Mouse (Mus musculus): ENCODE measurements at regions not wholly inside any gene's neighbourhood (a gene's known extent, or its start where the extent isn't known, plus 50 kb on each side); places are given as distances from the start of the nearest gene placed in this dataset.

DNA sequence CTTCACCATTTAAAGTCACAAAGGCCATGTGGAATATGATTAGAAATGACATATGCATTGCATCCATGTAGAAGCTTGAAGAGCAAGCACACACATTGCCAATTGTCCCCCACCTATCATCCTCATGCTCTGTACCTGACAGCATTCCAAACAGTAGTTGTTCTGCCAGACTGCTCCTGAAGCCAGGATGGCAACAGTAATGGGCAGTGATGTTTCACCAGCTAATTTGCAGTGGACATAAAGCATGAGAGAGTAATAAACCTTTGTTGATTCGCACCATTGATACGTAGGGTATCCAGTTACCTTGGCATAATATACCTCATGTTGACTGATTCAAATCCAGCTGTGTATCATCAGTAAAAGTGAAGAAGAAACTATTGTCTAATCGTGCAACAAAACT is 606.5 kb upstream of the Celf2 start:
- ATAC-seq (ENCODE audit: low TSS enrichment) = no peak

DNA sequence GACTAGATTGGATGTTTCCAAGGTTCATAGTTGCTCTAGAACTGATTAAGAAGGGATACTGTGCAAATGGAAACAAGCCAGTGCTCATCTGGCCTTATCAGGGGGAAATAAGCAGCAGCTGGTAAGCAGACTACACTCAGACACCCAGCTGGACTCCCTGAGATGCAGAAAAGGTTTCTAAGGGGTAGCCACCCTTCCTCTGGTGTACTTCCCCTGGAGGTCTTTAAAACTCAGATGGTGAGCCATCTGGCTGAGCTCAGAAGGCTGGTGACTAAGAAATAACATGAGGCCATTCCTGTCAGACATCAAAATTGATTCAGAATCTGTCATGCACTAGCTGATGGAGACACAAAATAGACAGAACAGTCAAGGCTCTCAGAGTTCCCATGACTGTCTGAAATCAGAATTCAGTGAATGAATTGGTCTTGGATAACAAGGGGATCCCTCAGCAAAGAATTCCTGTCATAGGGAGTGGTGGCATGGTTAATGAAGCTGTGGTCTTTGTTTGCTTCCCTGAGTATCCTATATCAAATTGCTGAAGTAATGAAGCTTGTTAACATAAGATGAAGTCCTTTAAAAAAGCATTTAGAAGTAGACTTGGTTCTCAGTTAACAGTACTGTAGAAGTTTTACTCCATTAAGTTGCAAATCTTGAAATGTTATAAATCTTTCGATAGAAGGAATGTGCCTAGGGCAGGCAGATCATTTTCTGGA is 603.2 kb upstream of the Celf2 start:
- ATAC-seq (ENCODE audit: low TSS enrichment) = no peak

DNA sequence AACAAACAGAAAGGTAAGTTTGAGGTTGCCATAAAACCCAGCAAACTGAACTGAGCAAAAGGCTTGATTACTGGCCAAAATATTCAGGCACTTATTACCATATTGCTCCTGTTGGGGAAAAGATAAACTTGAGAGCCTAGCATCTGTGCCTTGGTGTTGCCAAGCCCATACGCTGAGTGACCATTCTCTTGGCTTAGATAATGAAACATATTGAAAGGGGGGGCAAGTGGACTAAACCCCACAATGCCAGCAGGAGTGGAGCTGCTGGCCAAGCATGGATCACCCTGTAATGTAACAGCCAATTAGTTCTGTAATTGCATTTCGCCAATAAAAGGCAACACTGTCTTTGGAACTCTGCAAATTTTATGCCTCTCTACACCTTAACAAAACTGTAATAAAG is 584.8 kb upstream of the Celf2 start:
- no peak for ATAC-seq (ENCODE audit: low TSS enrichment)

DNA sequence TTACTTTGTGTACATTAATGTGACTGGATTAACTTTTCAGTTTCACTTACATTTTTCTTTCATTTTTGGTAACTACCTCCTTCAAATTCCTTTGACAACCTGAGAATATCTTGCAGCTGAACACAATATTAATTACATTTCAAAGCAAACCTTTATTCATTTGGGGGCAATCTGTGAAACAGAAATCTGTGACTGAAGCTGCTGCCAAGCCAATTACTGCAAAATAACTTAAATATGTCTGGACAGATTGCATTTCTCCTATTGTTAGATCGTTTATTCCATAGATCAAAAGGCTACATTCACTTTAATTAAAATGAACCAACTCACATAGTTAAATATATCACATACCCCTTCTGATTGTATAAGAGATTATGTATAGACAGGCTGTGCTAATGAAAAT is 558.5 kb upstream of the Celf2 start:
- ATAC-seq (ENCODE audit: low TSS enrichment) = no peak

DNA sequence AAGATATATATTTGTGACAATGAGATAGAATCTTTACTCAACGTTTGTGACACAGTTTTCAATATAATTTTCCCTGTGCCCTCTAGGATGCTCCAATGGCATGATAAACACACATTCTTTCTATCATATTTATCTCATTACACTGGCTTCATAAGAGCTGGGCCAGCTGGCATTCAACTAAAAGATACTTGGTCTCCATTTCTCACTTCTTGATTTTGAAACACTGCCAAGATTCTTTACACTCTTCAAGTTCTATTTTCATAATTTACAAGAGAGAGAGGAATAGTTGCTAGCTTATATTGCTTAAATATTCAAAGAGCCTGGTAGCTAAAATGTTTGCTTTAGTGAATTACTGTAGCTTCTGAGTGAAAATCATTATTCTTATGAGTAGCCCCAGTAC is 552.3 kb upstream of the Celf2 start:
- ATAC-seq (ENCODE audit: low TSS enrichment) = peak; percentile 52

DNA sequence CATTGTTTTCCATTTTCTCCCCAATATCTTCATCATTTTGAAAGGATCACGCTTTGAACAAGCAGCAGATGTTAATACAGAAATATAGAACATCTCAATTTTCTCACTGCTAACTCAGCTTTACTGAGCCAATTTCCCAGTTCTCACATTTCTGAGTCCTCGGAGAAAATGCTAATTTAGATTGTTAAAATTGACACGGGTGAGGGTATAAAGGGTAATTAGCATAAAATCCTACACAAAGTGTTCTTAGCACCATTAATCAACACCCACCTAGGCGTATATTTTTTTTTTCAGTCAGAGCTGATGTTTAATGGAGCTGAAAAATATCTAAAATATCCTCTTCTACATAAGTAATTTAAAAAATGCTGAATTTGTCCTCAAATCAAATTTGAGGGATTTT is 519.8 kb upstream of the Celf2 start:
- ATAC-seq (ENCODE audit: low TSS enrichment) = peak; percentile 73

DNA sequence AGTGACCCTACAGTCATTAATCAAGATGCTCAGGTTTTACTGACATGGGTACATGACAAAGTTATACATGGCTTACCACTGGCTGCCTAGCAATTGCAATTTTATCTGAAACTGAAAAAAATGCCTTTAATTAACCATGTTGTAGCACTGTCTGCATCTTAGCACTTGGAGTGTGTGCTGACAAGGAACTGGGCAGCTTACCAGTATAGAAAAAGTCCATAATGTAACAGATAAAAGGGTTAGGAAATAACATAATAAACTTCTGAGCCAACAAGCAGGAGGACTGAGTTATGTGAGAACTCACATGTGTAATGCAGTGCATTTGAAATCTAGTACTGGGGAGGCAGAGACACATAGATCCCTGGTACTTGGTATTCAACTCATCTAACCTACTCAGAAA is 518.2 kb upstream of the Celf2 start:
- ATAC-seq (ENCODE audit: low TSS enrichment) = 0 out of 2 replicates have a peak, but pooled peaks have one; percentile 25

DNA sequence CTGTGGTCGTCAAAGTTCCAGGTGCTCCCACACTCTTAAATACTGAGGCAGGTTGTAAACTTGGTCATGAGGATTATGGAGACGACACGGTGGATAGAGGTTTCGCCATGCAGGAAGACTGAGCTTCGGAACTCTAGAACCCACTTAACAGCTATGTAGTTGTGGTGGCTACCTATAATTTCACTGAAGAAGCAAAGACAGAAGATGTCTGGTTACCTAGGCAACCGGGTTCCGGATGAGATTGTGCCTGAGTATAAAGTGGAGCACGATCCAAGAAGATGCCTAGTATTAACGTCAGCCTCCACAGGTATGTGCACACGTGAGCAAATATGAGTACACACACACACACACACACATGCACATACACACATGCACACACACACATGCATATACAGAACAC is 517.3 kb upstream of the Celf2 start:
- ATAC-seq (ENCODE audit: low TSS enrichment) = 0 out of 2 replicates have a peak, but pooled peaks have one; percentile 40

DNA sequence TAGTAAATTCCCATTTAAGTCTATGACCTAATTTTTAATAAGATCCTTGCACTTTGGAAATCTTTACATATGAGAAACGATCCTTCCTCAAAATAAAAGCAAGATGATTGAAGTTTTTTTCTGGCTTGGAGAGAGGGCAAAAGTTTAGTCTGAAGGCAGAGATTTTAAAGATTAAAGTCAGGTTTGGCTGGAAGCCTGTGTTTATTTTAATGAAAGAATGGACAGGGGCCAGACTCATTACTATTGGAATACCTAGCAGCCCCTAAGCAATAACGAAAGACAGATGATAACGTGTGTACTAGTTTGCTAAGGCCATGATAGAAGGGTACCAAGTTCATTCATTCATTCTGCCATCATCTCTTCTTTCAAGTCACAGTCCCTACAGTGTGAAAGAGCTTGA is 513.3 kb upstream of the Celf2 start:
- no peak for ATAC-seq (ENCODE audit: low TSS enrichment)

DNA sequence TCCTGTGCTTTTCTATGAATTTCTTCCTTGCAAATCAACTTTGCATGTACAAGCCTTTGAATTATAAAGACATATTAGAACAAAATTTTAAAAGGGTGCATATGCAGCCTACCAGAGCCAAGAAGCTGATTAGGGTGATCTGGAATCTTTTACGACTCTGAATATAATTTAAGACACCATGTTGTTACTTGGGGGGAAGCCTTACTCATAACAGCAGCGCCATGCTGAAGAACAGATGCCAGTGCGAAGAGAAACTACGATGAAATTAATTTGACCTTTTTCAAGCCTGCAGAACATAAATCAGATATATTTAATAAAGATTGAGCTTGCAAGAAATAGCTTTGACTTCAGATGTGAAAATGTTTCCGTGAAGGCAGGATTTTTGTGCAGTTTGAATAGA is 512.7 kb upstream of the Celf2 start:
- no peak for ATAC-seq (ENCODE audit: low TSS enrichment)

DNA sequence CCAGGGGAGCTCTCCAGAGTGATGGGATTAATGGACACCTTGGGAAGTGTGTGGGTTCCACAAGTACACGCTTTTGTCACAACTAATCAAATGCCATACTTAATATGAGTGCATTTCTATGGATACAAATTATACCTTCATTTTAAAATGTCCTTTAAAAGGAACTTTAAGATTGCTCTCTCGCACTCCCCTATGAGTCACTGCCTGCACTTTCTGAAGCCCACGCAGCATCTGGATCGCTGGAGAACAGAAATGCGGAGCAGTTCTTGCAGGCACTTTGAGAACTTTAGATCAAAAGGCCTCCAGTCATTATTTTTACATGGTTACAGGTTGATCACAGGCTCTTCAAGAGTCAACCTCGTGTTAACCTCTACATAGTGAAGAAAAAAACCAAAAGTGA is 503.5 kb upstream of the Celf2 start:
- peak; percentile 84 for ATAC-seq (ENCODE audit: low TSS enrichment)

DNA sequence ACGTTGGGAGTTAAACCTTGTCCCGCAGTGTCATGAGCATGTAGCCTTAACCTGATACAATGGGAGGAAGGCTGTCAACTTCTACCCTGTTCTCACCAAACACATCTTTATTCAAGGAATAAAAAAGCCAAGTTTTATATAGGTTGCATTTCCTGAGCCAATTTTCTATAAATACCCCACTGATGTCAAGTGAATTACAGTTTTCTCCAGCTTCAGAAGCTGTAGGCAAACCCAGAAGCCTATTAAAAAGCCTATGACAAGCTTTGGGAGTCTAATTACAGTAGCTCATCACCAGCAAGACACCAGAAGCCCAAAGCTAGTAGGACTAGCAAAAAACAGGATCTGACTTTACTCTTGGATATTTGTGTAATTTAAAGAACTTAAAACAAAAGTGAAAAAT is 490.1 kb upstream of the Celf2 start:
- ATAC-seq (ENCODE audit: low TSS enrichment) = peak; percentile 98

DNA sequence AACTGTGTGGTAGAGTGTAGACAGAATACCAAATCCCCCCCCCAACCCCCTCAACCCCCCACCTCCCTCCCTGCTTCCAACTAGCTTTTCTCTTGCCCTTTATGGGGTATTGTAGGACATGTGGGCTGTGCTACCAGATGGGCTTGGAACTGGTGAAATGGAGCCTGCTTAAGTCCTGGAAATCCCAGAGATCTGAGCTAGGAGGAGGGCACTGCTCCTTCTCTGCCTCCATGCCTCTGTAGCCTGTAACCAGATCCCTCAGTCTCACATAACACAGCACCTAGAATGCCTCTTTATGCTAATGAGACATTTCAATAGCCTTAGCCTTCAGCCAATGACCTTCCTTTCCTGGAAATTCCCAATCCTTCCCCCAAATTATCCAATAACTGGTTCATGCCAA is 465.1 kb upstream of the Celf2 start:
- ATAC-seq (ENCODE audit: low TSS enrichment) = no peak

DNA sequence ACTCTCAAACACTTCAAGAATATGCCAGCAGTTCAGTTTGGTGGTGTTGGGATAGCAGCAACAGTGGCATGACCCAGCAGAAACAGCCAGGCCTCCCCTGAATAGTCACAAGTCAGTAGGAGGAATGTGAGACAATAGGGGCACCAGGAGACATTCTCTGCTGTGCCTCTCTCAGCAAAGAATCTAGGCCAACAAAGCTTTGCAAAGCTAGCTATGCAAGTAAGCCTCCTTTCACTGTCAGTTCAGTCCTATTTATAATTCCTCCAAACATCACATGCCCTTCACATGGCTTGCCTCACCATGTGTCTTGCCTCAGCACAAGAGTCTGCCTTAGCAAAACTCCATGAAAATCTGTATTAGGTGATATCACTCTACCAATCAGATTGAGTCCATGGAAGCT is 454.1 kb upstream of the Celf2 start:
- peak; percentile 85 for ATAC-seq (ENCODE audit: low TSS enrichment)

DNA sequence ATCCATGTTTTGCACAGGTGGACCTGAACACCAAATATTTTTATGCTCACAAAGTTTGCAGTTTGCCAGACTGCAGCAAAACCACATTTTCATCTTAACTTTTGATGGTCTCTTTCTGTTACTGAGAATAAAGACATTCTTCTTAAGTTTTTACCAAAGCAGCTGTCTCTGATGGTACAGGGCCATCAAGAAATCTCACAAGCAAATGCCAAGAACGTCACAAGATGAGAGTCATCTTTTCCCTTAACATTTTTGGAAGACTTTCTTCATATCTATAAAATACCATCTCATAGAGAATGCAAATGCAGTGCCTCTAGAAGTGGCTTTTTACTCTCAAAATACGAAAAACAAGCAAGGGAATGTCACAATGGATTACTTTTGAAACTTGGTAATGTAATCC is 444.8 kb upstream of the Celf2 start:
- ATAC-seq (ENCODE audit: low TSS enrichment) = peak; percentile 68

DNA sequence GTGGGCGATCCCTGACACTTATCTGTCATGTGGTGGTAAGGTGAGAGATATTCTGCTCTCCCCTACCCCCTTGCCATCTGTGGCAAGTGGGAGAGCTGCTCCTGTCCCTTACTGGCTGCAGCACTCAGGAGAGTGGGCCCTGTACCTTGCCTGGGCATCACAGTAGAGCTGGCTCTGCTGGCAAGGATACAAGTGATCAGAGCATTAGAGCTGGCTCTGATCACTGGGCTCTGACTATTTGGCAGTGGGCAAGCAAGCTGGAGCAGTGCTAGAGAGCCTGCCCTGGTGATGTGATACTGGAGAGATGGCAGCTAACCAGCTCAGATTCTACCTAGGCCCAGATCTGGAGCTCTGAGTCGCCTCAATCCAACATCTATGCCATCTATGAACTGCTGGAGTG is 443.5 kb upstream of the Celf2 start:
- no peak for ATAC-seq (ENCODE audit: low TSS enrichment)

DNA sequence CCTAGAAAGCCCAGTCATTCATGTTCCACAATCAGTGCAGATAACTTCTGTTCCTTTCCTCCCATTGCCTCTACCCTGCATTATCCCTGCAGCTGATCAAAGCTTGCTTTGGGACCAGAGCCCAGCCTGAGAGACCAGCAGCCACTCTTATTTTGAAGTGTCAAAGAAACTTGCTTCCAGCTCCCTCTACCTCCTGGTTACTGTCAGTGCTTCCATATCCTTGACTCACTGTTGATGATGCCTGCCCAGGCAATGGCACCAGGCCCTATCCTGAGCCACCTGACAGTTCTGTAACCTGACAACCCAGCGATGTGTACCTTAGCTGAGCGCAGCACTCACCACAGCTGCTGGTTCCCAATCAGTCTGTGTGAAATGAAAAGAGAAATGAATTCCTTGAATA is 435.6 kb upstream of the Celf2 start:
- peak; percentile 90 for ATAC-seq (ENCODE audit: low TSS enrichment)

DNA sequence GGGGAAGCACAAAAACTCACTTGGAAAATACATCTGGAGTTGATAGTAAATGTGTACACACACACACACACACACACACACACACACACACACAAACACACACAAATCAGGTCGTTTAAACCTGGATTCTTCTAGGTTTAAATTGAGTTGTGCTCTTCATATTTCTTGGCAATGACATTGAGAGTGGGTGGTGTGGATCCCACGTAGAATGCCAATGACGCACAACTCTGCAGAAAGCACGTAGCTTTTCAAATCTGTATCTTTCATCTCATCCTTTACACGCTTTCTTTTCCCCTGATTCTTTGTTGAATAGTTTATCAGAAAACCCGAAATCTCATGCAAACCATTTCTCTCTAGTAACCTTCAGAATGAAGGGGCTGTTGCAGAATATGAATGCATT is 424.3 kb upstream of the Celf2 start:
- peak; percentile 70; the same call in 1 of the 2 replicates for ATAC-seq (ENCODE audit: low TSS enrichment)

DNA sequence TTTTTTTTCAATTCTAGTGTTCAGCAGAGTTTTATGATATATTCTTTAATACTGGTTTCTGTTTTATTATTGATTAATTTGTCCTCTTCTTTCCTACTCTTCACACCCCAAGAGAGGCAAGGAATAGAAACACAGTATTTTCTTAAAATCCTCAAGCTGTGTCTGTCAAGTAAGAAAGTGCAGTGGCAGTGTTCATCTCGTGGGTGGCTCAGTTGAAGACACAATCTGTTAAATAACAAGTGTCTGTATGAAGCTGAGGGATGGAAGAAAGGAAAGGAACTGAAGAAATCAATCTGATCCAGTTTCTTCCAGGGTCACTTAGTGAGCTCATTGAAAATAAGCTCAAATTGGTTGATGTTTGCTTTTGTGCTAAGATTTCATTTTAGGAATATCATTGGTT is 396.9 kb upstream of the Celf2 start:
- peak; percentile 67; the same call in 1 of the 2 replicates for ATAC-seq (ENCODE audit: low TSS enrichment)

DNA sequence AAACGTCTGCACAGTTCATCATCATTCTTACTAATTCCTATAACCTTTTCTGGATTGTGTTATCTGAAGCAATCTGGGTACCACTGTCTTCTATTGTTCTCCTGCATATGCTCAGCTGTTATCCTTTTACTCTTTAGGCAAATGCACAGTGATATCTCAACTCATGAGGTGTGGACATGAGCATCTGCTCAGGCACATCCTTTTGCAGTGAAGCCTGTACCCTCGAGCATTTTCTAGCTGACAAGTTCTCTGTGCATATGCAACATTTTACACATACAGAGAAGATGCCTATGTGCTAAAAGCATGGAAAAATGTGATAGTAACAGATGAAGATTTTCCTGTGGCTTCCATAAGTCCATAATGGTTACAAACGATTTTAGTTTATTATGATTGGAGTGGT is 384.4 kb upstream of the Celf2 start:
- peak; percentile 85 for ATAC-seq (ENCODE audit: low TSS enrichment)
